Mouse (Mus musculus): Measurements from ENCODE around the gene Gpn3. TPM values are rescaled to one million over a fixed set of nuclear protein-coding genes. Genes with fewer than 3 reads are reported as not detected.

The Gpn3 gene
- total RNA-seq (2022), result 10 to 100 TPM; 20.7 to 29.4 (median 27.1) TPM

- no peak for DNase-seq (ENCODE audit: low spot score in 2 of 2)
Observed at GRCm38 (mm10) chr5:122371591-122372191, at the start of gene Gpn3. Gene Gpn3 (plus strand): TSS chr5:122371876.

GRCm38 (mm10) chr5:122323523-122323922 is 48.2 kb upstream of the Gpn3 start:
- no peak for DNase-seq (ENCODE audit: low spot score in 2 of 2)

GRCm38 (mm10) chr5:122324608-122325431 is 46.9 kb upstream of the Gpn3 start:
- peak; percentile 76 to 83 for DNase-seq (ENCODE audit: low spot score in 2 of 2)

GRCm38 (mm10) chr5:122325477-122325876 is 46.2 kb upstream of the Gpn3 start:
- no peak for DNase-seq (ENCODE audit: low spot score in 2 of 2)

GRCm38 (mm10) chr5:122327283-122327682 is 44.4 kb upstream of the Gpn3 start:
- no peak for DNase-seq (ENCODE audit: low spot score in 2 of 2)

- DNase-seq (ENCODE audit: low spot score in 2 of 2), result no peak
Observed at GRCm38 (mm10) chr5:122330269-122330668, 41.4 kb upstream of the Gpn3 start.

- DNase-seq (ENCODE audit: low spot score in 2 of 2), result no peak
Observed at GRCm38 (mm10) chr5:122334682-122335081, 37.0 kb upstream of the Gpn3 start.

GRCm38 (mm10) chr5:122336554-122337294 is 35.0 kb upstream of the Gpn3 start:
- no peak for DNase-seq (ENCODE audit: low spot score in 2 of 2)

- DNase-seq (ENCODE audit: low spot score in 2 of 2), result no peak
Observed at GRCm38 (mm10) chr5:122342874-122343273, 28.8 kb upstream of the Gpn3 start.

GRCm38 (mm10) chr5:122343768-122344167 is 27.9 kb upstream of the Gpn3 start:
- no peak for DNase-seq (ENCODE audit: low spot score in 2 of 2)

GRCm38 (mm10) chr5:122344260-122344659 is 27.4 kb upstream of the Gpn3 start:
- peak in 1 of 2 experiments; percentile 65 for DNase-seq (ENCODE audit: low spot score in 2 of 2)

GRCm38 (mm10) chr5:122345777-122346176 is 25.9 kb upstream of the Gpn3 start:
- DNase-seq (ENCODE audit: low spot score in 2 of 2), result no peak

- DNase-seq (ENCODE audit: low spot score in 2 of 2), result peak; percentile 96
Observed at GRCm38 (mm10) chr5:122353807-122354491, 17.7 kb upstream of the Gpn3 start, which contains the start of the genes Rad9b and Vps29. Gene Rad9b (minus strand): TSS chr5:122354233. Gene Vps29 (plus strand): TSS chr5:122354369.

- no peak for DNase-seq (ENCODE audit: low spot score in 2 of 2)
Observed at GRCm38 (mm10) chr5:122354492-122355067, 17.1 kb upstream of the Gpn3 start.

- DNase-seq (ENCODE audit: low spot score in 2 of 2), result peak; percentile 99
Observed at GRCm38 (mm10) chr5:122372192-122372769, 605 bp downstream of the Gpn3 start, which contains the start of gene Fam216a. Gene Fam216a (minus strand): TSS chr5:122372364.

GRCm38 (mm10) chr5:122372878-122373277 is 1.2 kb downstream of the Gpn3 start:
- no peak for DNase-seq (ENCODE audit: low spot score in 2 of 2)

GRCm38 (mm10) chr5:122377101-122377833 is 5.6 kb downstream of the Gpn3 start:
- no peak for DNase-seq (ENCODE audit: low spot score in 2 of 2)

- DNase-seq (ENCODE audit: low spot score in 2 of 2), result no peak
Observed at GRCm38 (mm10) chr5:122378171-122378570, 6.5 kb downstream of the Gpn3 start.

GRCm38 (mm10) chr5:122379374-122380155 is 7.9 kb downstream of the Gpn3 start:
- DNase-seq (ENCODE audit: low spot score in 2 of 2), result peak; percentile 74 to 86
